Mouse (Mus musculus) telencephalon, adult 2 months (tissue): ENCODE results near the gene Vmn1r184.
"Not testable (repeated sequence)": the region's sequence is repeated elsewhere in the genome, so short reads cannot be mapped to it uniquely, and the experiment has no call there.

ENCODE experiments used
- DNase-seq: peaks from one replicate; pipeline ENCODE4 v3.0.0-alpha.2; 2011; ENCODE audit warnings: low read depth, low spot score

The Vmn1r184 gene

GRCm38 (mm10) chr7:26260034-26260433, at the start of gene Vmn1r184:
Vmn1r184 (plus strand) TSS chr7:26260334.
- not testable (repeated sequence) for DNase-seq

DNA sequence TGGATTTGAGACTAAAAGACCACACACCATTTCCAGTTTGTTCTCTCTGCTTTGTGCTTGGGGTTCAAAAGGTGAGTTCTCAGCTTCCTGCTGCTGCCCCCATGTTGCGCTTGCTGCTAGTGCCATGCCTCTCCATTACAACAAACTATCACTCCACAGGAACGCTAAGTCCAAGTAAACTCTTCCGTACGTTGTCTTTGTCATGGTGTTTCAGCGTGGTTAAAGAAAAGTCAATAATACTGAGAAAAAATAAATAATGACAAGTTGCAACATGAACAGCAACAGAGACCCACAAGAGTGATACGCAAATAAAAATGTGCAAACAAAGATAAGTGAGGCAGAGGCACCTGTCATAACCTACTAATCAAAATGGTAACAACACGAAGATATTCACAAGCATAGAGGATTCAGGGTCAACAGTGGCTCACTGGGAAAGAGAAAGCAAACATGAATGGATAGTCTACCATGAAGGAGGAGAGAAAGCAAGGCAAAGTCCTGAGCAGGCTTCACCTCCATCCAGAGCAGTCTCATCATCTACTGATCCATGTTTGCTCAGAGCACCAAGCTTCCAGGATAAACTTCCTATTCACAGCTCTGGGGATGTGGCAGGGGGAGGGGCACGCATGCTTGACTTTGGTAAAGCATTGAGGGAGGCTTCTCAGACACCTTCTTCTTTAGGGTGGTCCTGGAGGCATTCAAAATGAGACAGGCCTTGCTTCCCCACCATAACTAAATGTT, 43.5 kb downstream of the Vmn1r184 start:
- not testable (repeated sequence) for DNase-seq

DNA sequence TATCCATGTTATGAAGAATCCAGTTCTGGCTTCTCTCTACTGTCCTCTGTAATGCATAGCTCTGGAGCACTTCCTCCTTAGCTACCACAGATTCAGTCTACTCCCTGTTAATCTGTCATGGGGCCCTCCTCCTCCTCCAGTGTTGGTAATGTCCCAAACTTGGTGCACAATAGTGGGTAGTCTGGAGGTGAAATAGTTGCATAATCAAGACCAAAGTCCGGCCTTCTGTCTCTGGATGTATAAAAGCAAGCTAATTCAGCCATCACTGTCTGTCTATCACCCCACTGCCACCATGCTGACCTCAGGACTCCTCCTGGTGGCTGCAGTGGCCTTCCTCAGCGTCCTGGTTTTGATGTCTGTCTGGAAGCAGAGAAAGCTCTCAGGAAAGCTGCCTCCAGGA, 46.8 kb downstream of the Vmn1r184 start, which contains the start of gene Cyp2a4:
TSS of gene Cyp2a4 (plus strand) at position 244 of the 400 bp plus-strand sequence.
- not testable (repeated sequence) for DNase-seq

DNA sequence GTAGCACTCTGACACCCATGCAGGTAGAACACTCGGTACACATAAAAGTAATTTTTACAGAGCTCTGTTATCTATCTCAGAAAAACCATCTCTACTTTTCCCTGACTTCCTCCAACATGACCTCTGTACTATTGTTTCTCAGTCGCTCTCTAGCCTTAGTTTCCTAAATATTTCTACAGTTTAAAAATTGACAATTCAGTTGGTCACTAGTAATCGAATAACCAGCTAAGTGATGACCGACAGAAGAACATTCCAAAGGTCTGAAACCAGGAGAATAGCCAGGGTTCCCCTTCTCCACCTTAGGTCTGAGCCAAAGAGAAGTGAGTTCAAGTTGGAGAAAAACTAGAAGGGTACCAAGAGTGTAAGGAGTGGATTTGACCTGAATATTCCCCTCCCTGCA, 51.7 kb downstream of the Vmn1r184 start:
- not testable (repeated sequence) for DNase-seq

- not testable (repeated sequence) for DNase-seq
These were observed 55.1 kb downstream of the Vmn1r184 start for GRCm38 (mm10) chr7:26315194-26315593.

DNA sequence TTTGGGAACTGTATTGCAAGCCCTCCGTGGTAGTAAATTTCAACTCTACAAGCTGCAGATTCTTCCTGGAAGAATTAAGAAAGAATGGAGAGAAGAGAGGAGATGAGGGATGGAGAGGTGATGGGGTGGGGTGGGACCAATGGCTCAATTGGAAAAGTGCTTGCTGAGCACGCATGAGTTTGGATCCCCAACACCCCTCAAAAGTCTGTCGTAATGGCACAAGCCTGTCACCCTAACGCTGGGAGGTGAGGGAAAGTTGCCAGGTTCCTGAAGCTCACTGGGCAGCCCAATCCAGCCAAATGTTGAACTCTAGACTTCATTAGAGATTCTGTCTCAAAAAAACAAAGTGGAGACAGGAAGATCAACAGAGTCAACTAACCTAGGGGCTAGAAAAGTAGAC, 55.7 kb downstream of the Vmn1r184 start:
- not testable (repeated sequence) for DNase-seq
